Mouse (Mus musculus): Measurements from ENCODE around the gene Tspan17. TPM values are rescaled to one million over a fixed set of nuclear protein-coding genes. Genes with fewer than 3 reads are reported as not detected.

Gene Tspan17
- polyA plus RNA-seq, 1 experiment from 2014 or later: 9.4 TPM

GRCm38 (mm10) chr13:54828508-54828907 lies 39.3 kb downstream of the Tspan17 start:
- WGBS: 55% methylated on average over 6 of the region's 6 CpGs
- ATAC-seq (replicated peaks; ENCODE audit: low FRiP score, low TSS enrichment, low read depth) (no peak), DNase-seq (ENCODE audit: low spot score) (no peak)
- Histone ChIP-seq H3K9me3 (ENCODE audit: control insufficient read depth, low read length) (no peaks in the 10 kb centered on the region), H3K9ac (ENCODE audit: low read length) (no peak overlapping the region), H3K4me2 (ENCODE audit: low read length) (no peak overlapping the region), H3K4me3 (ENCODE audit: low read depth, low read length) (no peak overlapping the region), H3K27me3 (replicated peaks; ENCODE audit: control insufficient read depth, insufficient read depth, low read length) (no peaks in the 10 kb centered on the region), H3K4me1 (replicated peaks; ENCODE audit: control insufficient read depth, insufficient read depth, low read length) (peaks cover 7% of the 10 kb centered on the region; the same call in 1 of the 2 replicates), H3K27ac (ENCODE audit: low read depth) (no peak overlapping the region), H3K36me3 (ENCODE audit: control insufficient read depth, insufficient read depth, low read length) (no peaks in the 10 kb centered on the region)

GRCm38 (mm10) chr13:54829450-54829849 lies 40.3 kb downstream of the Tspan17 start:
- Histone ChIP-seq H3K4me1 (replicated peaks; ENCODE audit: control insufficient read depth, insufficient read depth, low read length) (peaks cover 5% of the 10 kb centered on the region; the same call in 1 of the 2 replicates), H3K4me2 (ENCODE audit: low read length) (no peak overlapping the region), H3K27ac (ENCODE audit: low read depth) (no peak overlapping the region), H3K9me3 (ENCODE audit: control insufficient read depth, low read length) (no peaks in the 10 kb centered on the region), H3K9ac (ENCODE audit: low read length) (no peak overlapping the region), H3K4me3 (ENCODE audit: low read depth, low read length) (no peak overlapping the region; the same call in 1 of the 2 replicates), H3K36me3 (ENCODE audit: control insufficient read depth, insufficient read depth, low read length) (no peaks in the 10 kb centered on the region), H3K27me3 (replicated peaks; ENCODE audit: control insufficient read depth, insufficient read depth, low read length) (no peaks in the 10 kb centered on the region)
- DNase-seq (ENCODE audit: low spot score) (no peak), ATAC-seq (replicated peaks; ENCODE audit: low FRiP score, low TSS enrichment, low read depth) (no peak)
- 4% methylated on average over 13 of the region's 13 CpGs for WGBS

GRCm38 (mm10) chr13:54836351-54837030 lies 47.3 kb downstream of the Tspan17 start:
- no peak overlapping the region for H3K4me2 ChIP-seq (ENCODE audit: low read length)
- H3K9ac ChIP-seq (ENCODE audit: low read length): no peak overlapping the region

GRCm38 (mm10) chr13:54837061-54837460 lies 47.9 kb downstream of the Tspan17 start:
- WGBS: 71% methylated on average over 5 of the region's 5 CpGs
- Histone ChIP-seq H3K27me3 (replicated peaks; ENCODE audit: control insufficient read depth, insufficient read depth, low read length) (no peaks in the 10 kb centered on the region), H3K36me3 (ENCODE audit: control insufficient read depth, insufficient read depth, low read length) (no peaks in the 10 kb centered on the region), H3K4me2 (ENCODE audit: low read length) (no peak overlapping the region), H3K4me3 (ENCODE audit: low read depth, low read length) (no peak overlapping the region), H3K4me1 (replicated peaks; ENCODE audit: control insufficient read depth, insufficient read depth, low read length) (no peaks in the 10 kb centered on the region), H3K9ac (ENCODE audit: low read length) (no peak overlapping the region), H3K27ac (ENCODE audit: low read depth) (no peak overlapping the region), H3K9me3 (ENCODE audit: control insufficient read depth, low read length) (no peaks in the 10 kb centered on the region)
- ATAC-seq (replicated peaks; ENCODE audit: low FRiP score, low TSS enrichment, low read depth) (no peak), DNase-seq (ENCODE audit: low spot score) (no peak)

More at GRCm38 (mm10) chr13:54836351-54837030, 47.3 kb downstream of the Tspan17 start:
- H3K4me3 ChIP-seq (ENCODE audit: low read depth, low read length): no peak overlapping the region
- no peaks in the 10 kb centered on the region for H3K27me3 ChIP-seq (replicated peaks; ENCODE audit: control insufficient read depth, insufficient read depth, low read length)
- WGBS: 77% methylated on average over 14 of the region's 14 CpGs
- no peak overlapping the region for H3K27ac ChIP-seq (ENCODE audit: low read depth)
- ATAC-seq (replicated peaks; ENCODE audit: low FRiP score, low TSS enrichment, low read depth) (no peak), DNase-seq (ENCODE audit: low spot score) (no peak)
- no peaks in the 10 kb centered on the region for H3K9me3 ChIP-seq (ENCODE audit: control insufficient read depth, low read length)
- no peaks in the 10 kb centered on the region for H3K4me1 ChIP-seq (replicated peaks; ENCODE audit: control insufficient read depth, insufficient read depth, low read length)
- no peaks in the 10 kb centered on the region for H3K36me3 ChIP-seq (ENCODE audit: control insufficient read depth, insufficient read depth, low read length)

- no peak overlapping the region for H3K4me3 ChIP-seq (ENCODE audit: low read depth, low read length)
- DNase-seq (ENCODE audit: low spot score) (no peak), ATAC-seq (replicated peaks; ENCODE audit: low FRiP score, low TSS enrichment, low read depth) (no peak)
- no peak overlapping the region for H3K27ac ChIP-seq (ENCODE audit: low read depth)
- no peaks in the 10 kb centered on the region for H3K4me1 ChIP-seq (replicated peaks; ENCODE audit: control insufficient read depth, insufficient read depth, low read length)
- no peaks in the 10 kb centered on the region for H3K36me3 ChIP-seq (ENCODE audit: control insufficient read depth, insufficient read depth, low read length)
- no peaks in the 10 kb centered on the region for H3K27me3 ChIP-seq (replicated peaks; ENCODE audit: control insufficient read depth, insufficient read depth, low read length)
- no peak overlapping the region for H3K4me2 ChIP-seq (ENCODE audit: low read length)
- WGBS: 13% methylated on average over 9 of the region's 9 CpGs
- no peaks in the 10 kb centered on the region for H3K9me3 ChIP-seq (ENCODE audit: control insufficient read depth, low read length)
- no peak overlapping the region for H3K9ac ChIP-seq (ENCODE audit: low read length)
Measured at GRCm38 (mm10) chr13:54837471-54837889, 48.3 kb downstream of the Tspan17 start.

- Histone ChIP-seq H3K4me1 (replicated peaks; ENCODE audit: control insufficient read depth, insufficient read depth, low read length) (no peaks in the 10 kb centered on the region), H3K9ac (ENCODE audit: low read length) (no peak overlapping the region), H3K9me3 (ENCODE audit: control insufficient read depth, low read length) (no peaks in the 10 kb centered on the region), H3K36me3 (ENCODE audit: control insufficient read depth, insufficient read depth, low read length) (no peaks in the 10 kb centered on the region), H3K27ac (ENCODE audit: low read depth) (no peak overlapping the region), H3K27me3 (replicated peaks; ENCODE audit: control insufficient read depth, insufficient read depth, low read length) (no peaks in the 10 kb centered on the region), H3K4me3 (ENCODE audit: low read depth, low read length) (no peak overlapping the region), H3K4me2 (ENCODE audit: low read length) (no peak overlapping the region)
- ATAC-seq (replicated peaks; ENCODE audit: low FRiP score, low TSS enrichment, low read depth) (no peak), DNase-seq (ENCODE audit: low spot score) (no peak)
- 76% methylated on average over 15 of the region's 15 CpGs for WGBS
Measured at GRCm38 (mm10) chr13:54838540-54838939, 49.4 kb downstream of the Tspan17 start.

GRCm38 (mm10) chr13:54839211-54839610 lies 50.0 kb downstream of the Tspan17 start:
- H3K4me1 ChIP-seq (replicated peaks; ENCODE audit: control insufficient read depth, insufficient read depth, low read length): no peaks in the 10 kb centered on the region
- DNase-seq (ENCODE audit: low spot score): no peak
- no peaks in the 10 kb centered on the region for H3K27me3 ChIP-seq (replicated peaks; ENCODE audit: control insufficient read depth, insufficient read depth, low read length)
- H3K27ac ChIP-seq (ENCODE audit: low read depth): no peak overlapping the region
- WGBS: 58% methylated on average over 6 of the region's 6 CpGs
- H3K4me3 ChIP-seq (ENCODE audit: low read depth, low read length): no peak overlapping the region
- no peaks in the 10 kb centered on the region for H3K36me3 ChIP-seq (ENCODE audit: control insufficient read depth, insufficient read depth, low read length)
- no peak overlapping the region for H3K9ac ChIP-seq (ENCODE audit: low read length)
- no peaks in the 10 kb centered on the region for H3K9me3 ChIP-seq (ENCODE audit: control insufficient read depth, low read length)
- no peak overlapping the region for H3K4me2 ChIP-seq (ENCODE audit: low read length)
- ATAC-seq (replicated peaks; ENCODE audit: low FRiP score, low TSS enrichment, low read depth): no peak

- 50% methylated on average over 8 of the region's 8 CpGs for WGBS
- Histone ChIP-seq H3K9ac (ENCODE audit: low read length) (no peak overlapping the region), H3K27me3 (replicated peaks; ENCODE audit: control insufficient read depth, insufficient read depth, low read length) (no peaks in the 10 kb centered on the region), H3K4me1 (replicated peaks; ENCODE audit: control insufficient read depth, insufficient read depth, low read length) (no peaks in the 10 kb centered on the region), H3K4me2 (ENCODE audit: low read length) (no peak overlapping the region), H3K36me3 (ENCODE audit: control insufficient read depth, insufficient read depth, low read length) (no peaks in the 10 kb centered on the region), H3K4me3 (ENCODE audit: low read depth, low read length) (no peak overlapping the region), H3K27ac (ENCODE audit: low read depth) (no peak overlapping the region), H3K9me3 (ENCODE audit: control insufficient read depth, low read length) (no peaks in the 10 kb centered on the region)
- no peak for ATAC-seq (replicated peaks; ENCODE audit: low FRiP score, low TSS enrichment, low read depth)
- DNase-seq (ENCODE audit: low spot score): no peak
Measured at GRCm38 (mm10) chr13:54844579-54844978, 55.4 kb downstream of the Tspan17 start.
